ENCODE assay signal across 14 mouse cellular contexts in the genomic region with DNA sequence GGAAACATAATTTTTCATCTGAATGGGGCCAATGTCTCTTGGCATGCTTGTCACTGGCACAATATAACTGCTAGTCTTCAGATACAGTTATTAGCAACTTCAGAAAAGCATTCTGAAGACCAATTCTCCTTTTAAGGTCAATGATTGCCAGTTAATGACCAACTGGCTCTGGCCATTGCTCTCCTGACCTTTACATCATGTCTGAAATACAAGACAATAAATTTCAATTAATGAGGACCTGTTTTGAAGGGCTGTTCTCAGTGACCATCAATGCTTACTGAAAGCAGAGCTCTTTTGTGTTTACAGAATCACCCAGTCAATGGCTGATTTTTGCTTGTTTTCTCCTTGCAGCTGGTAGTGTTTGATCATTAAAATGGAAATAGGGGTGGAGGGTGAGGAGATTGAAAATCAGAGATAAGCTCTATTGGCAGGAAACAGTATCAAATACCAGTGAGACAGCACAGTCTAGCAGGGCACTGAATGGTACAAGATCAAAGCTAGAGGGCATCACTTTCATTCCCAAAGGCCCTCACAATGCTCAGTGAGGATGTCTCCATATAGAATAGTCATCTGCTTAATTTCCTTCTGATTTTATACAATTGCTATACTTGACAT.
DNase-seq lines count a peak whose midpoint lies in the region; ATAC-seq and TF ChIP-seq lines count a peak whose summit lies in the region.
"Had no signal": no experiment of that assay in that cellular context is flagged by ENCODE, and none has a peak within 500 bp of the region (broad histone marks: within the 10 kb centered on the region; RNA-seq: fewer than 3 reads in every experiment).

No protein-coding gene starts in this region.

- no peak overlapping the region for H3K9ac ChIP-seq in forebrain, embryonic 14.5 days (ENCODE audit: low read length)
- H3K9ac ChIP-seq in forebrain, embryonic 11.5 days (ENCODE audit: low read length): no peak overlapping the region
- H3K9ac ChIP-seq: hindbrain, embryonic 12.5 days had no signal

- H3K9me3 ChIP-seq in forebrain, embryonic 14.5 days (replicated peaks; ENCODE audit: control insufficient read depth, low read length): no peaks in the 10 kb centered on the region
- no peaks in the 10 kb centered on the region for H3K9me3 ChIP-seq in forebrain, embryonic 11.5 days (ENCODE audit: control insufficient read depth, low read length)
- H3K9me3 ChIP-seq: hindbrain, embryonic 12.5 days had no signal

- peaks cover 12% of the 10 kb centered on the region for H3K4me1 ChIP-seq in forebrain, embryonic 14.5 days (ENCODE audit: control insufficient read depth, insufficient read depth, low read length)
- H3K4me1 ChIP-seq in forebrain, embryonic 11.5 days (replicated peaks; ENCODE audit: control insufficient read depth, insufficient read depth, low read length): no peaks in the 10 kb centered on the region

- no peak for TF ChIP-seq CTCF in brain, embryonic 14.5 days (IDR thresholded peaks at IDR 0.05; ENCODE audit: borderline replicate concordance, extremely low read depth, insufficient read depth, insufficient read length)

- no peak overlapping the region for H3K4me3 ChIP-seq in forebrain, embryonic 14.5 days (ENCODE audit: low read depth, low read length)
- H3K4me3 ChIP-seq in forebrain, embryonic 11.5 days (ENCODE audit: low read depth, low read length): no peak overlapping the region
- H3K4me3 ChIP-seq: hindbrain, embryonic 12.5 days had no signal

- no peak overlapping the region for H3K27ac ChIP-seq in forebrain, embryonic 14.5 days (ENCODE audit: low read depth, low read length)
- H3K27ac ChIP-seq in forebrain, embryonic 11.5 days (ENCODE audit: low read depth, low read length): no peak overlapping the region
- H3K27ac ChIP-seq: hindbrain, embryonic 12.5 days had no signal

- ATAC-seq in forebrain, embryonic 14.5 days: peak; percentile 63; the same call in 1 of the 2 replicates
- ATAC-seq in forebrain, embryonic 11.5 days (replicated peaks; ENCODE audit: low FRiP score): no peak

- DNase-seq in forebrain, embryonic 14.5 days (ENCODE audit: low spot score): peak; percentile 24
- DNase-seq in forebrain, embryonic 11.5 days (ENCODE audit: low spot score): no peak
- DNase-seq in kidney, adult 9 months: peak; percentile 70
- no peak for DNase-seq in kidney, postnatal 14 days
- peak; percentile 33 for DNase-seq in CD4-positive helper T cell, adult 2 months (ENCODE audit: low read depth, low spot score)
- peak; percentile 47 for DNase-seq in brain, embryonic 14.5 days (ENCODE audit: low read depth)
- DNase-seq in thymus, postnatal 10 days (ENCODE audit: low spot score in 2 of 2): no peak
- no peak for DNase-seq in lung, postnatal 14 days
- DNase-seq: adrenal gland, postnatal 36 days; cerebellum, adult 8-10 months; gastrocnemius, postnatal 14 days; heart, postnatal 10 days; thymus, adult 2 months had no signal

- TF ChIP-seq POLR2A in brain, embryonic 14.5 days (IDR thresholded peaks at IDR 0.05; ENCODE audit: borderline replicate concordance, extremely low read depth, insufficient read depth, insufficient read length, poor library complexity, severe bottlenecking): no peak

- H3K4me2 ChIP-seq in forebrain, embryonic 14.5 days (ENCODE audit: low read length): no peak overlapping the region
- no peak overlapping the region for H3K4me2 ChIP-seq in forebrain, embryonic 11.5 days (ENCODE audit: low read depth, low read length, severe bottlenecking)
- H3K4me2 ChIP-seq: hindbrain, embryonic 12.5 days had no signal

- no peaks in the 10 kb centered on the region for H3K27me3 ChIP-seq in forebrain, embryonic 14.5 days (replicated peaks; ENCODE audit: control insufficient read depth, insufficient read depth, low read length)
- H3K27me3 ChIP-seq in forebrain, embryonic 11.5 days (ENCODE audit: control insufficient read depth, insufficient read depth, low read length): no peaks in the 10 kb centered on the region
- H3K27me3 ChIP-seq: hindbrain, embryonic 12.5 days had no signal

- H3K36me3 ChIP-seq in forebrain, embryonic 14.5 days (ENCODE audit: control insufficient read depth, insufficient read depth, low read length): no peaks in the 10 kb centered on the region
- no peaks in the 10 kb centered on the region for H3K36me3 ChIP-seq in forebrain, embryonic 11.5 days (ENCODE audit: control insufficient read depth, insufficient read depth, low read length)
- H3K36me3 ChIP-seq: hindbrain, embryonic 12.5 days had no signal

Comparison
In these comparisons a context has a peak if more than half of its experiments do, and no peak if none do; other contexts are left out.
1. DNase-seq: peak in forebrain, embryonic 14.5 days (single experiment), kidney, adult 9 months (single experiment), CD4-positive helper T cell, adult 2 months (single experiment) and brain, embryonic 14.5 days (single experiment); none in forebrain, embryonic 11.5 days (single experiment), kidney, postnatal 14 days (single experiment), thymus, postnatal 10 days (0 of 2) and lung, postnatal 14 days (single experiment).